Mouse (Mus musculus) embryonic facial prominence, embryonic 14.5 days (tissue): ENCODE data around the gene Xlr5a. TPM values are rescaled to one million over a fixed set of nuclear protein-coding genes. Genes with fewer than 3 reads are reported as not detected.

ENCODE experiments used
- polyA plus RNA-seq: library from polyadenylated mRNA; unstranded; fragments of >200 nt; fragmentation: Nextera tagmentation; extraction: Ambion mirVana; gene quantifications from 2 replicates; pipeline ENCODE4 v1.2.1, GENCODE M21; 2014

Xlr5a gene
- polyA plus RNA-seq, 1 experiment from 2014 or later = 0.11 TPM

Other genes starting within 250 kb of the Xlr5a start
- 0.11 and 0.12 TPM in 2 replicates for gene Pnma3, start 228.2 kb downstream of the Xlr5a start, polyA plus RNA-seq
- gene Xlr4a, start 210.5 kb downstream of the Xlr5a start, polyA plus RNA-seq = 0.20 and 0.74 TPM in 2 replicates
- gene Xlr3a, start 195.9 kb downstream of the Xlr5a start, polyA plus RNA-seq = 2.0 and 3.6 TPM in 2 replicates
- 0.20 and 0.21 TPM in 2 replicates for gene Gm14685, start 175.9 kb downstream of the Xlr5a start, polyA plus RNA-seq
- 0.24 TPM in 1 of 2 replicates, not detected in the other for gene Xlr5b, start 144.2 kb downstream of the Xlr5a start, polyA plus RNA-seq
- not detected in 2 replicates for gene DXBay18, start 143.5 kb downstream of the Xlr5a start, polyA plus RNA-seq
- not detected in 2 replicates for gene Spin2d, start 116.0 kb downstream of the Xlr5a start, polyA plus RNA-seq
- gene Xlr3b, start 100.8 kb downstream of the Xlr5a start, polyA plus RNA-seq = 8.8 and 23.2 TPM in 2 replicates
- gene Xlr4b, start 78.6 kb downstream of the Xlr5a start, polyA plus RNA-seq = 0.83 and 2.2 TPM in 2 replicates
- 10.6 and 11.1 TPM in 2 replicates for gene F8a, start 64.7 kb downstream of the Xlr5a start, polyA plus RNA-seq
- gene Xlr4c, start 49.8 kb downstream of the Xlr5a start, polyA plus RNA-seq = 0.13 and 0.24 TPM in 2 replicates
- gene Xlr3c, start 27.6 kb downstream of the Xlr5a start, polyA plus RNA-seq = 0.21 and 0.46 TPM in 2 replicates
- not detected in 2 replicates for gene Xlr5c, start within 50 bp of the Xlr5a start, polyA plus RNA-seq
- gene Gm45015, start 43.9 kb upstream of the Xlr5a start, polyA plus RNA-seq = not detected in 2 replicates
- 27.1 and 28.1 TPM in 2 replicates for gene Zfp275, start 49.6 kb upstream of the Xlr5a start, polyA plus RNA-seq
- not detected in 2 replicates for gene Gm18336, start 105.8 kb upstream of the Xlr5a start, polyA plus RNA-seq
- gene Zfp92, start 118.1 kb upstream of the Xlr5a start, polyA plus RNA-seq = 0.11 and 0.21 TPM in 2 replicates
- gene Trex2, start 142.4 kb upstream of the Xlr5a start, polyA plus RNA-seq = 1.3 and 2.9 TPM in 2 replicates
- 48.2 and 52.5 TPM in 2 replicates for gene Haus7, start 166.1 kb upstream of the Xlr5a start, polyA plus RNA-seq
- gene Bgn, start 190.6 kb upstream of the Xlr5a start, polyA plus RNA-seq = 263 and 311 TPM in 2 replicates
- 0.80 and 1.3 TPM in 2 replicates for gene Atp2b3, start 210.1 kb upstream of the Xlr5a start, polyA plus RNA-seq